Mouse (Mus musculus) forebrain, embryonic 10.5 days (tissue): Measurements from ENCODE around the gene Zfhx2. TPM values are rescaled to one million over a fixed set of nuclear protein-coding genes. Genes with fewer than 3 reads are reported as not detected.

Source experiments
- DNase-seq: peaks from one replicate; pipeline ENCODE4 v3.0.0-alpha.2; 2017; ENCODE audit warnings: low spot score; ENCODE audit errors: extremely low spot score
- H3K27ac ChIP-seq: fragments of 300-500 bp; sonication (generic); 2 replicates; pipeline ENCODE4 v1.5.1; 2016; ENCODE audit warnings: mild to moderate bottlenecking
- H3K27me3 ChIP-seq: fragments of 300-500 bp; sonication (generic); 2 replicates; pipeline ENCODE4 v1.6.1; 2016; ENCODE audit warnings: mild to moderate bottlenecking; ENCODE audit not compliant: poor library complexity, severe bottlenecking
- H3K36me3 ChIP-seq: fragments of 300-500 bp; sonication (generic); replicated peaks from 2 replicates; pipeline ENCODE4 v1.6.1; 2016; ENCODE audit warnings: mild to moderate bottlenecking, moderate library complexity
- H3K4me1 ChIP-seq: fragments of 300-500 bp; sonication (generic); 2 replicates; pipeline ENCODE4 v1.6.1; 2016
- H3K4me3 ChIP-seq: fragments of 300-500 bp; sonication (generic); 2 replicates; pipeline ENCODE4 v1.5.1; 2016; ENCODE audit warnings: mild to moderate bottlenecking, moderate library complexity
- H3K9me3 ChIP-seq: fragments of 300-500 bp; sonication (generic); 2 replicates; pipeline ENCODE4 v1.6.1; 2016; ENCODE audit warnings: mild to moderate bottlenecking, moderate library complexity
- WGBS: fragments of 180-500 bp; shearing (Covaris S2); methylation state at CpG from one replicate; pipeline ENCODE4 v1.1.7; 2016; 5-methylcytosine and 5-hydroxymethylcytosine counted together
- polyA plus RNA-seq: library from polyadenylated mRNA; unstranded; fragments of >200 nt; fragmentation: Nextera tagmentation; extraction: Ambion mirVana; gene quantifications from 2 replicates; pipeline ENCODE4 v1.2.1, GENCODE M21; 2016

Zfhx2 gene
- polyA plus RNA-seq, 1 experiment from 2014 or later, result 9.2 TPM

DNA sequence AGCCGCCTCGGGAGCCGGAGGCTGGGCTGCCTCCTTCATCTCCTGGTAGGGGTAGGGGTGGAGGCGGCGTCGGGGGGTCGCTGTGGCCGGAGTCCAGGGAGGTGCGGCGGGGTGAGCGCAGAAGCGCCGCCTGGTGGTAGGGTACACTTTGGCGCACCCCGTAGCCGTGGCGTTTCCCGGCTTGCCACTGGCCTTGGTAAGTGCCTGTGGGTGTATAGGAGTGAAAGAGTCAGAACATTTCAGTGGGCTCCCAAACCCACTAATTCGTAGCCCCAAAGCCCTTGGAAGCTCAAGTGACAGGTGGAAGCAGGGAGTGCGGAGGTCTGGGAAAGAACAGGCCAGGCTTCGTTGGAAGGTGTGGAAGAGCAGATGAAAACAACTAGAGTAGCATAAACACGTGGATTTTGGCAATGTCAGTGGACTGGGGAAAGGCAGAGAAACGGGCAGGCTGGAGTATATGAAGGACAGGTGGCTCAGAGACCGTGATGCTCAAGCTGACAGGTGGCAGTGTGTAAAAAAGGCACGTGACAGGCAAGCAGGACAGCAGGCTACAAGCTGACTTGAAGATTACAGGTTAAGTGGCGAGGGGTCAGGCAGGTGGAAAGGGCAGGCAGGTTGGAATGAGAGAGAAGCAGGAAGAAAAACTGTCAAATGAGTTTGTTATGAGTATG lies 22.0 kb upstream of the Zfhx2 start:
- H3K36me3 ChIP-seq, result no peaks in the 10 kb centered on the region
- DNase-seq, result no peak
- H3K4me1 ChIP-seq, result peaks cover 52% of the 10 kb centered on the region
- peak overlapping the region; percentile 76 for H3K4me3 ChIP-seq
- WGBS, result 12% methylated on average over 26 of the region's 26 CpGs
- peaks cover 95% of the 10 kb centered on the region for H3K27me3 ChIP-seq
- H3K27ac ChIP-seq, result no peak overlapping the region
- no peaks in the 10 kb centered on the region for H3K9me3 ChIP-seq

- peaks cover 58% of the 10 kb centered on the region for H3K4me1 ChIP-seq
Measured at GRCm38 (mm10) chr14:55113351-55113974, 21.3 kb upstream of the Zfhx2 start.

DNA sequence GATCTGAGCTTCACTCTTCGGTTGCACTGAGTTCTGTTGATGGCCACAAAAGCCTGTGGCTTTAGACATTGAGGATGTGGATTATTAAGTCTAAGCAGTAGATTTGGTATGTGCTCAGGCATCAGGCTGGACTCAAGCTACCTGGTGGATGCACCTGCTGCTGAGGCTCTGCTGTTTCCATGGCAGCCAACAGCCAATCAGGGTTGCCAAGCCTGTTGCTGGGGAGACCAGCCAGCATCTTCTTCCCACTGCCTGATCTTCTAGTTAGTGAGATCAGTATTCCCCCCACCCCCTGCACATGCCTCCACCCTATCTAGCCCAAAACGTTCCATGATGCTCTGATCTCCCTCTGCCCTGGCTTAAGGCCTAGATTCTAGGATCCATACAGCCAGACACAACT lies 19.6 kb upstream of the Zfhx2 start:
- H3K27me3 ChIP-seq, result peaks cover 98% of the 10 kb centered on the region
- WGBS, result 85% methylated on average over 2 of the region's 2 CpGs
- H3K27ac ChIP-seq, result no peak overlapping the region
- DNase-seq, result no peak
- no peaks in the 10 kb centered on the region for H3K36me3 ChIP-seq
- peaks cover 72% of the 10 kb centered on the region for H3K4me1 ChIP-seq
- H3K4me3 ChIP-seq, result no peak overlapping the region
- H3K9me3 ChIP-seq, result no peaks in the 10 kb centered on the region

More at GRCm38 (mm10) chr14:55113351-55113974, 21.3 kb upstream of the Zfhx2 start:
- Histone ChIP-seq H3K36me3 (no peaks in the 10 kb centered on the region), H3K4me3 (peak overlapping the region; percentile 76; the same call in 1 of the 2 replicates), H3K27ac (no peak overlapping the region), H3K27me3 (peaks cover 100% of the 10 kb centered on the region), H3K9me3 (no peaks in the 10 kb centered on the region)
- 73% methylated on average over 51 of the region's 51 CpGs for WGBS
- no peak for DNase-seq

GRCm38 (mm10) chr14:55110076-55110475 lies 18.0 kb upstream of the Zfhx2 start:
- Histone ChIP-seq H3K36me3 (no peaks in the 10 kb centered on the region), H3K9me3 (no peaks in the 10 kb centered on the region), H3K4me3 (peak overlapping the region; percentile 30; the same call in 1 of the 2 replicates), H3K4me1 (peaks cover 72% of the 10 kb centered on the region), H3K27me3 (peaks cover 82% of the 10 kb centered on the region), H3K27ac (peak overlapping the region; percentile 65; the same call in 1 of the 2 replicates)
- DNase-seq, result no peak
- WGBS, result 44% methylated on average over 9 of the region's 9 CpGs

DNA sequence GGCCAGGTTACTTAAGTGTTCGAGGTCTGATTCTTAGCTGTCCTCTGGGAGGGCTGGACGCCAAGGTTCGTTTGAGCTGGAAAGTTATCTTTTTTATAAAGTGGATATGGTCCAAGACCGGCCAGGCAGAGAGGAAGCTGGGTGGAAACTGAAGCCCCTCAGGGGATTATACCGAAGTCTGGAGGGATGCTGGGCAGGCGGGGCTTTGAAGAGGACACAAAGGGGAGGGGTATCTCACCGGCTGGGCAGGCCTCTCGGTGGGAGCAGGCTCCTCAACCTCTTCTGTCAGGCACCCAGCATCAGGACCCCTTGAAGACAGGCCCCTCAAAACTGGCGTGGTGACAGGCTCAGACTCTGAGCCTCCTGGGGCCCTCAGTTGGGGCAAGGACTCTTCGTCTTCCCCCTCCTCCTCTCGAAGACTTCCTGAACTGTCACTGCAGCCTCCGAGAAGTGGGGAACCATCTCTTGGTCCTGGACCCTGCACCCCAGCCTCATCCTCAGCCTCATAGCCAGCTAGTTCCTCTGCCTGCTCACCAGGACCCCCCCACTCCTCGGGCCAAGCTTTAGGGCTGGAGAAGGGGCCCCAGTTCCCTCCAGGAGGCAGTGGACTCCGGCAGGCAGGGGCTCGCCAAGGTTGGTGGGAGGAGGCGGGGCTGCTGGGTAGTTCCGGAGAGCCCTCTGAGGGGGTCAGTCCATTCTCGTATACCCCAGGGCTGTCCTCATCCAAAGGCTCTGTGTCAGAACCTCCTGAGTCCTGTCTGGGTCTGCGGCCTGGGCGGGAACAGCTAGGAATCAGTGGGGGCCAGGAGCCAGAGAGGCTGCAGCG lies 17.1 kb upstream of the Zfhx2 start:
- no peak for DNase-seq
- H3K9me3 ChIP-seq, result no peaks in the 10 kb centered on the region
- H3K36me3 ChIP-seq, result no peaks in the 10 kb centered on the region
- H3K4me1 ChIP-seq, result peaks cover 69% of the 10 kb centered on the region
- H3K27me3 ChIP-seq, result peaks cover 76% of the 10 kb centered on the region
- WGBS, result 14% methylated on average over 21 of the region's 21 CpGs
- H3K4me3 ChIP-seq, result peak overlapping the region; percentile 30; the same call in 1 of the 2 replicates
- H3K27ac ChIP-seq, result peak overlapping the region; percentile 65

DNA sequence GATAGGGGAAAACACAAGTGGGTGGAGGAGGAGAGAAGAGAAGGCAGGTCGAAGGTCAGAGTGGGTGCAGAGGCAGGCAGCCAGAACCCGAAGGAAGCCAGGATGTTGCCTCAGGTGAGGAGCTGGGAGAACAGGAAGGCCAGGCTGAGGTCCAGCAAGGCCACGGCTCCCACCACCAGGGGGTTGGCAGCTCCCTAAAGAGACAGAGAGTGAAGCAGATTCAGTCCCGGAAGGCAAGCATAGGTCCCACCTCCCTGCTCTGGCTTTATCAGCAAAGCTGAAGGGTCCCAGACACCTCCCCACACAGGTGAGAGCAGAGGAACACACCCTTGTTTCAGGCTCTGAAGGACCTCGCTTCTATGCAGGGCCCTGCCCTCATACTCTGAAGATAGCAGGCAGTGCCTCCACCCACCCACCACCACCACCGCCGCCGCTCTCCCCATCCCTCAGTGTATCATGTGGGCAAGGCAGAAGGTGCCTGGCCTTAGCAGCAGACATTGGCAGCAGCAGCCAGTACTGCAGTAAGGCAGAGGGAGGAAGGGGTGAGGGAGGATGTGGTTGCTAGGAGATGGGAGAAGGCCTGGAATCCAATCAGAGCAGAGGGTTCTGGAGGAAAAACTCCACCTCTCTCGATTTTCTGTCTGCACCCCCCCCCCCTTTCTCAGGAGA lies 16.2 kb upstream of the Zfhx2 start:
- H3K4me3 ChIP-seq, result peak overlapping the region; percentile 30; the same call in 1 of the 2 replicates
- 40% methylated on average over 9 of the region's 9 CpGs for WGBS

DNA sequence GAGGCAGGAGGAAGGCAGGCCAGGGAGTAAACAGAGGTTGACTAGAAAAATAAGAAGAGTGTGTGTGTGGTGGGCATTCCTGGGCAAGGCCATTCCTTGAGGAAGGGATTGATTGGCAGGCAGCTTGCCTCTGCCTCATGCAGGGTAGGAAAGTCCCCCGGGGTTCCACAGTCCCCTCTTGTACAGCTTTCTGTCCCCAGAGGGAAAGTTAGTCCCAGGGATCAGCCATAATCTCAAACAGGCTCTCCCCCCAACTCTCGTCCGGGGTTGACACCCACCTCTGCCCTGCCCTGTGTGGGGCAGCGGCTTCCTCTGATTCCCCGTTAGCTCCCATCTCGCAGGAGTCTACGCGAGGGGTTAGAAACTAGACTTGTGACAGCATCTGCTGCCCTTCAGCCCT lies 14.9 kb upstream of the Zfhx2 start:
- Histone ChIP-seq H3K4me3 (peak overlapping the region; percentile 60), H3K9me3 (no peaks in the 10 kb centered on the region), H3K27ac (no peak overlapping the region), H3K36me3 (0 out of 2 replicates have a peak, but pooled peaks cover 5% of the 10 kb centered on the region), H3K4me1 (peaks cover 59% of the 10 kb centered on the region), H3K27me3 (peaks cover 54% of the 10 kb centered on the region)
- no peak for DNase-seq
- 72% methylated on average over 8 of the region's 8 CpGs for WGBS

More for the DNA sequence above, 16.2 kb upstream of the Zfhx2 start:
- H3K27ac ChIP-seq, result peak overlapping the region; percentile 31
- H3K4me1 ChIP-seq, result peaks cover 60% of the 10 kb centered on the region
- H3K9me3 ChIP-seq, result no peaks in the 10 kb centered on the region
- peaks cover 67% of the 10 kb centered on the region for H3K27me3 ChIP-seq
- H3K36me3 ChIP-seq, result no peaks in the 10 kb centered on the region
- no peak for DNase-seq

DNA sequence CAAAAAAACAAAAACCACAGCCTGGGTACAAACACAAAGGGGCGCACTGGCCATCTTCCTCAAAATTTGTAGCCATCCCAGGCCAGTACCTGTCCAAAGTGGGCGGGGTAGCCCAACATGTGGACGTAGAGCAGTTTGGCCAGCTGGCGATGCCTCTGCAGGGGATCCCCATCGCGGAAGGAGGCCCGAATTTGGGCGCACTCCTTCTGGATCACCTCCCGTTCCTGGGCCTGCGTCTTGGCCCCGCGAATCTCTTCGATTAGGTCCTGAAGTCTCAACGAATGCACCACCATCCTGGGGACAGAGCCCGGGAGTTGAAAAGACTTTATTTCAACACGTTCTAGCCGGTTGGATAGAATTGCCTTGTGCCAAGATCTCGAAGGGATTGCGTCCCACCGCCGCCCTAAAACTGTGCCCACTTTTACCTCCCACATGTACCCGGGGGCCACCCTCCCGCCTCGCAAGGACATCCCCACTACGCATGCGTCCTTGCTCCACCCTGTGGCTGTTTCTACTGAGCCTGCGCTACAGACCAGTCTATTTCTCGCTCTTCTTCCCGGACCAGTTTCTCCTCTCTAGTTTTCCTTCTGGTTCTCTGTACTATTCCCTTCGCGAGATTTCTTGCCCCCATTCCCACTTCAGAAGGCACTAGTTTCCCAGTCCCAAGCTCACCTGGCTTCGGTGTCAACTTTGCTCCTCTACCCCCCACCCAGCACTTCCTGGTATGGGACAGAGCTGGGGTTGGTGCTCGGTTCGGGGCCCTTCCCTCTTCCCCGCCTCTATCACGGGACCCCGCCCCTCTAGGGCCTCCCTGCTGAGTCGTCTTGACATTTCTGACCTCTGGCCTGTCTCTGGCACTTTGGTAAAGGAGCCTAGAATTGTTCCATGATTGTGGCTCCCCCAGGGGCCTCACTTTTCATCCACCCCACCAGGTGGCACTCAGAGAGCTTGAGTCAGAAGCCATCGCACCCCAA lies 14.0 kb upstream of the Zfhx2 start, which contains the start of gene Ap1g2:
Gene Ap1g2 (minus strand): TSS at position 758 of the 974 bp plus-strand sequence.
- peak; percentile 77 for DNase-seq
- peaks cover 45% of the 10 kb centered on the region for H3K27me3 ChIP-seq
- under 1% methylated on average over 39 of the region's 39 CpGs for WGBS
- peak within 1 kb of the TSS; percentile 60 for H3K4me3 ChIP-seq
- peaks cover 59% of the 10 kb centered on the region for H3K4me1 ChIP-seq
- no peaks in the 10 kb centered on the region for H3K9me3 ChIP-seq
- H3K27ac ChIP-seq, result peak within 1 kb of the TSS; percentile 86
- H3K36me3 ChIP-seq, result peaks cover 5% of the 10 kb centered on the region; the same call in 1 of the 2 replicates

DNA sequence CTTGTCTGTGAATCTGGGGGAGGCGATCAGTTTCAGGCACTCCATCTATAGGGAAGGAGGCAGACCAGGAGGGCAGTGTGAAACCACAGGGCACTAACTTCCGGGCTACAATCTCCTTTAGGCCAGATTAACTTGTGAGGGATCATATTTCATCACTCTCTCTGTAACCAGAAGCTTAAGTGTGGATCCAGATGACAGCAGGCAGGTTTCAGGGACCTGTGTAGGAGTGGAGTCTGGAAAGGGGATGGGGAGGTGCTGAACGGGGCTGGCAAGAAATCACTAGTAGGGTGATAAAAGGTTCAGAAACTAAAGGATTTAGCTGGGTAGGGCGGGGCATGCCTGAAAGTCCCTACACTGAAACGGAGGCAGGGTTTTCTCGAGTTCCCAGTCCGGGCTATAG lies 13.3 kb upstream of the Zfhx2 start:
- H3K9me3 ChIP-seq, result no peaks in the 10 kb centered on the region
- H3K36me3 ChIP-seq, result peaks cover 8% of the 10 kb centered on the region; the same call in 1 of the 2 replicates
- H3K27me3 ChIP-seq, result peaks cover 38% of the 10 kb centered on the region
- no peak for DNase-seq
- 2% methylated on average over 7 of the region's 7 CpGs for WGBS
- peak overlapping the region; percentile 60 for H3K4me3 ChIP-seq
- peak overlapping the region; percentile 86 for H3K27ac ChIP-seq
- peaks cover 58% of the 10 kb centered on the region for H3K4me1 ChIP-seq

DNA sequence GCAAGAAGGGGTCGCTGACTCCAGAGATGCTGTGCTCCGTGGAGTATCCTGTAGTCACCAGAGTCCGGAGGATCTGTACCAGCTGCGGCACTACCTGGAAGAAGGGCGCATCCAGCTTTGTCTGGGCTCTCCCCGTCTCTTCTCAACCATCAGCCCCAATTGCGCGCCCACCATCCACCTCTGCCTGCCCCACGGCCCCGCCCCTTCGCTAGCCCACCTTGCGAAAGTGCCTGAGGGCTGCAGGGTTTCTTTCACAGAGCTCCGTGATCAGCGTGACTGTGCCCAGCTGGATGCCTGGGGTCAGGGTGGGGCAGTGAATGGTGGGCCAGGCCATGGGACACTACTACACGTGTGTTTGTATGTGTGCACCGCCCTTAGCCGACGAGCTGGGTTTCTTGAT lies 12.2 kb upstream of the Zfhx2 start:
- 85% methylated on average over 18 of the region's 18 CpGs for WGBS

DNA sequence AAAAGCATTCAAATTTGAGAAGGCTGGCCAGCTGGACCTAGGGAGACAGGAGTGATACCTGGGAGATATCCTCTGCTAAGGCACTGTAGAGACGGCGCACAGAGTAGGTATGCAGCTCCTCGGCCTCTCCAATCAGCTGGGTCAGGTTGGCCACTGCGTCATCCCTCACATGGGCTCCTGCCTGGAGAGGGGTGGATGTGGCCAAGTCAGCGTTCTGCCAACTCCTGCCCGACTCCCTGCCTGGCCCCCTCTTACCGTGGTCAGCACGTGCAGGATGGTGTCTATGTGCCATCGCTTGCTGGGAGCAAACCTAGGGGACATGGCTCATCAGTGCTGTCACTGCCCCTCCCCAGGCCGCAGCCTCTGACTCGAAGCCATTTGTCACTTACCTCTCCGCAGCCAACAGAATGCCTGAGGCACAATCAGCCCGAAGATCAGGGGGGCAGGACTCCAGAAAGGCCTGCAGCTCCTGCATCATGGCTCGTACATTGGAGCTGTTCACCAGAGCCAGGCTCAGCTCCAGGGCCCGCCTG lies 10.2 kb upstream of the Zfhx2 start:
- H3K4me1 ChIP-seq, result peaks cover 33% of the 10 kb centered on the region
- 93% methylated on average over 15 of the region's 15 CpGs for WGBS
- H3K4me3 ChIP-seq, result no peak overlapping the region
- peaks cover 30% of the 10 kb centered on the region for H3K36me3 ChIP-seq
- no peaks in the 10 kb centered on the region for H3K9me3 ChIP-seq
- DNase-seq, result no peak
- H3K27me3 ChIP-seq, result peaks cover 7% of the 10 kb centered on the region
- H3K27ac ChIP-seq, result no peak overlapping the region

More for the DNA sequence above, 12.2 kb upstream of the Zfhx2 start:
- DNase-seq, result no peak
- Histone ChIP-seq H3K9me3 (no peaks in the 10 kb centered on the region), H3K36me3 (peaks cover 10% of the 10 kb centered on the region; the same call in 1 of the 2 replicates), H3K27me3 (peaks cover 28% of the 10 kb centered on the region), H3K27ac (no peak overlapping the region), H3K4me1 (peaks cover 48% of the 10 kb centered on the region), H3K4me3 (no peak overlapping the region)
